Mouse (Mus musculus) T-helper 2 cell (primary cell): ENCODE measurements around the gene Aes.

Experiments
- in situ Hi-C: fragments of 300-600 bp; cut with MboI, MseI; formaldehyde crosslinking; loops from one replicate; pipeline ENCODE4 v1.15.1; 2025; ENCODE audit warnings: high pct_unique_total_duplicates

Gene Aes

GRCm38 (mm10) chr10:81544296-81545160 is 14.8 kb upstream of the Aes start:
- in situ Hi-C loops, result no loop called here

- in situ Hi-C loops, result no loop called here
These were observed 14.0 kb upstream of the Aes start, which contains the start of gene Gna11 for GRCm38 (mm10) chr10:81545161-81545747. Gene Gna11, minus strand, starts transcription at chr10:81545190.

GRCm38 (mm10) chr10:81546332-81546731 is 13.0 kb upstream of the Aes start:
- in situ Hi-C loops, result no loop called here

- in situ Hi-C loops, result no loop called here
These were observed 12.3 kb upstream of the Aes start for GRCm38 (mm10) chr10:81546788-81547571.

- in situ Hi-C loops, result no loop called here
These were observed 10.3 kb upstream of the Aes start for GRCm38 (mm10) chr10:81548944-81549343.

GRCm38 (mm10) chr10:81550257-81550656 is 9.0 kb upstream of the Aes start:
- in situ Hi-C loops, result no loop called here

- in situ Hi-C loops, result no loop called here
These were observed 7.6 kb upstream of the Aes start for GRCm38 (mm10) chr10:81551597-81552102.

GRCm38 (mm10) chr10:81553232-81553631 is 6.1 kb upstream of the Aes start:
- in situ Hi-C loops, result no loop called here

GRCm38 (mm10) chr10:81553807-81554755 is 5.2 kb upstream of the Aes start:
- in situ Hi-C loops, result no loop called here

- in situ Hi-C loops, result no loop called here
These were observed 3.0 kb upstream of the Aes start for GRCm38 (mm10) chr10:81556282-81556681.

GRCm38 (mm10) chr10:81557491-81557890 is 1.8 kb upstream of the Aes start:
- in situ Hi-C loops, result no loop called here

- in situ Hi-C loops, result loop anchor here (10.0 kb wide), 1 partner anchor 1445 kb away; no protein-coding TSS in a partner anchor
These were observed 595 bp downstream of the Aes start for GRCm38 (mm10) chr10:81559627-81560539.

- in situ Hi-C loops, result loop anchor here (10.0 kb wide), 1 partner anchor 1444 kb away; no protein-coding TSS in a partner anchor
These were observed 1.6 kb downstream of the Aes start for GRCm38 (mm10) chr10:81560719-81561459.

GRCm38 (mm10) chr10:81562411-81562810 is 3.1 kb downstream of the Aes start:
- in situ Hi-C loops, result loop anchor here (10.0 kb wide), 1 partner anchor 1442 kb away; no protein-coding TSS in a partner anchor

GRCm38 (mm10) chr10:81563481-81563880 is 4.2 kb downstream of the Aes start:
- in situ Hi-C loops, result loop anchor here (10.0 kb wide), 1 partner anchor 1441 kb away; no protein-coding TSS in a partner anchor

GRCm38 (mm10) chr10:81564216-81564615 is 4.9 kb downstream of the Aes start:
- in situ Hi-C loops, result loop anchor here (10.0 kb wide), 1 partner anchor 1441 kb away; no protein-coding TSS in a partner anchor

- in situ Hi-C loops, result loop anchor here (5.0 to 10.0 kb wide), 2 partner anchors 38 to 1440 kb away; partner anchors contain the start of gene Tle6
These were observed 5.4 kb downstream of the Aes start for GRCm38 (mm10) chr10:81564734-81565133.
